Mouse (Mus musculus) stomach, embryonic 14.5 days (tissue): ENCODE data around the gene Fndc10. TPM values are rescaled to one million over a fixed set of nuclear protein-coding genes. Genes with fewer than 3 reads are reported as not detected.

Experiments used
- ATAC-seq: fragments of 200-750 bp; cut with Nextera tagmentation; 2 replicates; pipeline ENCODE4 v1.8.0; 2017; ENCODE audit warnings: low read depth, moderate TSS enrichment; ENCODE audit not compliant: insufficient number of reproducible peaks, insufficient read depth, low FRiP score
- H3K27ac ChIP-seq: fragments of 300-500 bp; sonication (generic); 2 replicates; pipeline ENCODE4 v1.5.1; 2014; ENCODE audit warnings: mild to moderate bottlenecking, low read length, moderate library complexity, mixed read lengths
- H3K27me3 ChIP-seq: fragments of 300-500 bp; sonication (generic); 2 replicates; pipeline ENCODE4 v1.6.1; 2014; ENCODE audit warnings: low read length, control low read depth, mixed read lengths; ENCODE audit not compliant: control insufficient read depth, insufficient read depth
- H3K36me3 ChIP-seq: fragments of 300-500 bp; sonication (generic); 2 replicates; pipeline ENCODE4 v1.6.1; 2014; ENCODE audit warnings: mild to moderate bottlenecking, control low read depth, low read length, moderate library complexity, mixed read lengths; ENCODE audit not compliant: control insufficient read depth, insufficient read depth
- H3K4me1 ChIP-seq: fragments of 300-500 bp; sonication (generic); 2 replicates; pipeline ENCODE4 v1.6.1; 2014; ENCODE audit warnings: low read length, control low read depth, mixed read lengths; ENCODE audit not compliant: control insufficient read depth, insufficient read depth
- H3K4me2 ChIP-seq: fragments of 300-500 bp; sonication (generic); replicated peaks from 2 replicates; pipeline ENCODE4 v1.6.1; 2014; ENCODE audit warnings: low read depth, low read length, control low read depth
- H3K4me3 ChIP-seq: fragments of 300-500 bp; sonication (generic); 2 replicates; pipeline ENCODE4 v1.5.1; 2014; ENCODE audit warnings: low read depth, low read length, control low read depth
- H3K9ac ChIP-seq: fragments of 300-500 bp; sonication (generic); replicated peaks from 2 replicates; pipeline ENCODE4 v1.6.1; 2014; ENCODE audit warnings: low read depth, mild to moderate bottlenecking, control low read depth, low read length, moderate library complexity, mixed read lengths
- H3K9me3 ChIP-seq: fragments of 300-500 bp; sonication (generic); 2 replicates; pipeline ENCODE4 v1.6.1; 2016; ENCODE audit warnings: low read depth, low read length, control low read depth; ENCODE audit not compliant: control insufficient read depth
- WGBS: fragments of 180-500 bp; shearing (Covaris S2); extraction: QIAGEN DNeasy Blood & Tissue Kit; methylation state at CpG from one replicate; pipeline ENCODE4 v1.1.7; 2014; 5-methylcytosine and 5-hydroxymethylcytosine counted together
- polyA plus RNA-seq: library from polyadenylated mRNA; unstranded; fragments of >200 nt; fragmentation: Nextera tagmentation; extraction: Ambion mirVana; gene quantifications from 2 replicates; pipeline ENCODE4 v1.2.1, GENCODE M21; 2014

Gene Fndc10
- polyA plus RNA-seq, 1 experiment from 2014 or later = 3.1 TPM

DNA sequence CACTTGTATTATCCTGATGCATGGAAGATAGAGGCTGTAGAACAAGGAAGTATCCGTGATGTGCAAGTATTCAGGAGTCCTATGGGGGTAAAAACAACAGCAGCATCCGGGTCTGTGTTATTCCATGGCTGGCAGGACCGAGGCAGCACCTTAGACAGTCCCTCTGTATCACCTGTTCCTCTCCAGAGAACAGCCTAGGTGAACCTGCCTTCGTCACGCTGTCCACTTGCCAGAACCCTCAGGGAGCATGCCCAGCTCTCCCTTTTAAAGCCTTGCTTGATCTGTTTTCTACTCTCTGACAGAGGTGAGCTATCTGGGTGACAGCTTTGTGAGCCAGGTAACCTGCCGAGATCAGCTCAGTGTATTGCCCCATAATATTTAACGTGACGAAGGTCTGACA is 50.3 kb downstream of the Fndc10 start:
- Histone ChIP-seq H3K9ac (no peak overlapping the region), H3K4me2 (no peak overlapping the region), H3K4me3 (no peak overlapping the region), H3K27ac (no peak overlapping the region), H3K4me1 (no peaks in the 10 kb centered on the region), H3K36me3 (peaks cover 69% of the 10 kb centered on the region), H3K27me3 (no peaks in the 10 kb centered on the region), H3K9me3 (no peaks in the 10 kb centered on the region)
- ATAC-seq = no peak
- 93% methylated on average over 8 of the region's 8 CpGs for WGBS

DNA sequence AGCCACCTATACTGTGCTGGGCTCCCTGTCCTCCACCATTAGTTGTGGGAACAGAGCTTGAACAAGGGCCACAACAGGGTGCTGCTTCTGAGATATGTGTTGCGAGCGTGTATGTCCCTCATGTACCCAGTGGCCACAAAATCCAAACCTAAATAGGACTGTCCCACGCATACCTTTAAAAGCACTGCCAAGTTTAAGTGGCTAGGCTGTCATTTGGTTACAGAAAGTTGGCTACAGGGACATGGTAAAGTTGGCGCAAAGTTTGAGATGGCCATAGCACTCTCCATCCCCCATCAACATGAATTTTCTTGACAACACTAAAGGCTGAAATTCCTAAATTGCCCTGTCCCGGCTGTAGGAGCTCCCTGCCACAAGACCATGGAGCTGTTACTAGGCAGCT is 51.0 kb downstream of the Fndc10 start:
- Histone ChIP-seq H3K4me2 (no peak overlapping the region), H3K9ac (no peak overlapping the region), H3K27me3 (no peaks in the 10 kb centered on the region), H3K4me3 (no peak overlapping the region), H3K9me3 (no peaks in the 10 kb centered on the region), H3K4me1 (no peaks in the 10 kb centered on the region), H3K36me3 (peaks cover 76% of the 10 kb centered on the region), H3K27ac (no peak overlapping the region)
- WGBS = 91% methylated on average over 5 of the region's 5 CpGs
- no peak for ATAC-seq

Other genes with a start within 250 kb of the Fndc10 start
- 0.29 TPM in 1 of 2 replicates, not detected in the other for gene Tmem52, start 225.2 kb upstream of the Fndc10 start, polyA plus RNA-seq
- gene Gnb1, start 203.0 kb upstream of the Fndc10 start, polyA plus RNA-seq = 525 and 534 TPM in 2 replicates
- gene Nadk, start 132.0 kb upstream of the Fndc10 start, polyA plus RNA-seq = 78.4 and 83.8 TPM in 2 replicates
- gene Slc35e2, start 92.9 kb upstream of the Fndc10 start, polyA plus RNA-seq = 10.4 TPM in 2 replicates
- gene Cdk11b, start 69.5 kb upstream of the Fndc10 start, polyA plus RNA-seq = 57.0 and 57.3 TPM in 2 replicates
- not detected in 2 replicates for gene Gm10563, start 48.9 kb upstream of the Fndc10 start, polyA plus RNA-seq
- 25.0 and 26.3 TPM in 2 replicates for gene Mmp23, start 41.0 kb upstream of the Fndc10 start, polyA plus RNA-seq
- 18.9 and 21.9 TPM in 2 replicates for gene Mib2, start 25.1 kb upstream of the Fndc10 start, polyA plus RNA-seq
- gene Ssu72, start 10.5 kb downstream of the Fndc10 start, polyA plus RNA-seq = 140 and 145 TPM in 2 replicates
- gene Tmem240, start 40.5 kb downstream of the Fndc10 start, polyA plus RNA-seq = 0.56 TPM in 2 replicates
- 89.1 and 90.9 TPM in 2 replicates for gene Atad3a, start 66.8 kb downstream of the Fndc10 start, polyA plus RNA-seq
- gene Vwa1, start 80.4 kb downstream of the Fndc10 start, polyA plus RNA-seq = 26.8 and 28.4 TPM in 2 replicates
- 0.54 and 0.81 TPM in 2 replicates for gene Tmem88b, start 91.5 kb downstream of the Fndc10 start, polyA plus RNA-seq
- 0.38 and 0.46 TPM in 2 replicates for gene Ankrd65, start 96.1 kb downstream of the Fndc10 start, polyA plus RNA-seq
- 209 and 211 TPM in 2 replicates for gene Mrpl20, start 108.5 kb downstream of the Fndc10 start, polyA plus RNA-seq
- 193 and 209 TPM in 2 replicates for gene Ccnl2, start 118.1 kb downstream of the Fndc10 start, polyA plus RNA-seq
- gene Aurkaip1, start 136.9 kb downstream of the Fndc10 start, polyA plus RNA-seq = 125 and 132 TPM in 2 replicates
- gene Mxra8, start 145.3 kb downstream of the Fndc10 start, polyA plus RNA-seq = 91.5 and 96.7 TPM in 2 replicates
- 6.3 and 6.6 TPM in 2 replicates for gene Dvl1, start 153.1 kb downstream of the Fndc10 start, polyA plus RNA-seq
- 0.32 and 0.35 TPM in 2 replicates for gene Tas1r3, start 169.0 kb downstream of the Fndc10 start, polyA plus RNA-seq
- gene Cptp, start 175.1 kb downstream of the Fndc10 start, polyA plus RNA-seq = 16.9 and 17.3 TPM in 2 replicates
- 67.7 and 70.1 TPM in 2 replicates for gene Ints11, start 175.2 kb downstream of the Fndc10 start, polyA plus RNA-seq
- 45.7 and 50.5 TPM in 2 replicates for gene Pusl1, start 197.4 kb downstream of the Fndc10 start, polyA plus RNA-seq
- gene Acap3, start 197.5 kb downstream of the Fndc10 start, polyA plus RNA-seq = 16.0 and 19.4 TPM in 2 replicates
- gene Ube2j2, start 249.5 kb downstream of the Fndc10 start, polyA plus RNA-seq = 107 TPM in 2 replicates